Mouse (Mus musculus): ENCODE data around the gene Prkacb. TPM values are rescaled to one million over a fixed set of nuclear protein-coding genes. Genes with fewer than 3 reads are reported as not detected.
"Not testable (repeated sequence)": the region's sequence is repeated elsewhere in the genome, so short reads cannot be mapped to it uniquely, and the experiment has no call there.

Prkacb gene
- total and polyA plus RNA-seq, 3 experiments = 13.5 to 165 (median 91.3) TPM

DNA sequence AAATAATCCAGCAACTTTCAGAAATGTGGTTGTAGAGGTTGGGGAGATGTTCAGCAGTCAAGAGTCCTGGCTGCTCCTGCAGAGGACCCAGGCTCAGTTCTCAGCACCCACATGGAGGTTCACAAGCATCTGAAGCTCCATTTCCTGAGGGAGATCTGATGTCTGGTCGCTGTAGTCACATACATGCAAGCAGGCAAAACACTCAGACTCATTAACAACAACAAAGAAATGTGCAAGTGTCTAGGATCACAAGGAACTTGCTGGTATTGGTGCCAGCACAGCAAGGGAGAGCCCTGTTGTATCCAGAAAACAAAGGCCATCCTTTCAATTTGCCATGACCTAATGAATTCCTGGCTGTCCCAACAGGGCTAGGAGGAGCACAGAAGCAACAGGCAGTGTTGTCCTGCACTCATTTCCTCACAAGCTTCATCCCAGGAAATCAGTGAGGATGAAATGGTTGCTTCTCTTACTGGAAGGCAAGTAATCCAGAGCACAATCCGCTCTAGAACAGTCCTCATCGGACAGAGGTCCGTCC is 46.7 kb downstream of the Prkacb start:
- Histone ChIP-seq H3K27me3 (ENCODE audit: insufficient read depth, low read length) (no peaks in the 10 kb centered on the region), H3K4me1 (ENCODE audit: insufficient read depth, low read depth, low read length) (peaks cover 70% of the 10 kb centered on the region), H3K4me3 (ENCODE audit: low read depth, low read length) (no peak overlapping the region), H3K36me3 (replicated peaks) (peaks cover 33% of the 10 kb centered on the region), H3K9me3 (replicated peaks) (no peaks in the 10 kb centered on the region)
- no peak for DNase-seq (ENCODE audit: low spot score)
- no peak for ATAC-seq (ENCODE audit: extremely low read depth, insufficient number of reproducible peaks, low FRiP score, poor library complexity, severe bottlenecking)
- TF ChIP-seq POLR2AphosphoS5 (IDR thresholded peaks at IDR 0.05; ENCODE audit: insufficient replicate concordance, low read depth, low read length) = no peak
- no peak for TF ChIP-seq TAL1 (conservative IDR thresholded peaks at IDR 0.05; ENCODE audit: low read depth, low read length)
- TF ChIP-seq GATA1 (IDR thresholded peaks at IDR 0.05; ENCODE audit: borderline replicate concordance, low read length) = no peak
- TF ChIP-seq GATA2 (IDR thresholded peaks at IDR 0.05; ENCODE audit: borderline replicate concordance, low read depth, low read length) = no peak
- no peak for TF ChIP-seq CTCF (IDR thresholded peaks at IDR 0.05; ENCODE audit: low read depth, low read length)

DNA sequence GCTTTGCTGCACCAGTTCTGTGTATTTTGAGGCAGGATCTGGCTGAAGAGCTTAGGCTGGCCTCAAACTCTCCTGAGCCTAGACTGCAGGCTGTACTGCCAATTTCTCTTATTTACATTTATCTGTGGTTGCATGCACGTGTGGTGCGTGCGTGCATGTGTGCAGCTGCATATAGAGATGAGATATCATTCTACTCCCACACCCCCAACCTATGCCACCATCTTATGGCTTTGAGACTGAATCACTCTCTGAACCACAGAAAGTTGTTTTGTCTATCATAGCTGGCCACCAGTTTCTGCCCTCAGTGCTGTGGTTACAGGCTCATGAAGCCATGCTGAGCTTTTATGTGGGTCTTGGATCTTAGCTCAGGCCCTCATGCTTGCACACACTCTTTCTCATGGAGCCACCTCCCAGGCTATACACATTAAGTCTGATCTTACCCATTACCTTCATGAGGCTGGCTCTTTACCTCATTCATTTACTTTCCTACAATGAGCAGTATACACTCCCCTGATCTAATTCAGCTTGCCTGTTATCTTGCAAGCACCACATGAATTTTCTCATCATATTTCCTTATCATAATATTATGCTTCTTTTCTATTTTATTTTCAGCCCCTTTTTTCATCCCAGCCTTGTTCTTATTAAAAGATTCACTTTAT is 47.8 kb downstream of the Prkacb start:
- peak overlapping the region; percentile 6; the same call in 1 of the 2 replicates for H3K4me3 ChIP-seq (ENCODE audit: low read depth, low read length)
- TF ChIP-seq CTCF (IDR thresholded peaks at IDR 0.05; ENCODE audit: low read depth, low read length) (no peak), TAL1 (conservative IDR thresholded peaks at IDR 0.05; ENCODE audit: low read depth, low read length) (peak; percentile 69)
- ATAC-seq (ENCODE audit: extremely low read depth, insufficient number of reproducible peaks, low FRiP score, poor library complexity, severe bottlenecking) (peak; percentile 92), DNase-seq (ENCODE audit: low spot score) (peak; percentile 42)
- peaks cover 60% of the 10 kb centered on the region for H3K4me1 ChIP-seq (ENCODE audit: insufficient read depth, low read depth, low read length)
- no peaks in the 10 kb centered on the region for H3K27me3 ChIP-seq (ENCODE audit: insufficient read depth, low read length)
- peaks cover 27% of the 10 kb centered on the region for H3K36me3 ChIP-seq (replicated peaks)
- no peaks in the 10 kb centered on the region for H3K9me3 ChIP-seq (replicated peaks)

DNA sequence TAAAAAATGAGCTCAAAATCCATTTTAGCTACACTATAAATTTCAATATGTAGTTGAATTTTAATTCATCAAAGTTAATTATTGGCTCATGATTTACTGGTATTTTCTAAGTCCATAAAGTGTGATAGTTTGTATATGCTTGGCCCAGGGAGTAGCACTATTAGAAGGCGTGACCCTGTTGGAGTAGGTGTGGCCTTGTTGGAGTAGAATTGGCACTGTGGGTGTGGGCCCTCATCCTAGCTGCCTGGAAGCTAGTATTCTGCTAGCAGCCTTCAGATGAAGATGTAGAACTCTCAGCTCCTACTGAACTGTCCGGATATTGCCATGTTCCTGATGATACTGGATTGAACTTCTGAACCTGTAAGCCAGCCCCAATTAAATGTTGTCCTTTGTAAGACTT is 49.7 kb downstream of the Prkacb start:
- H3K9me3 ChIP-seq (replicated peaks); ATAC-seq (ENCODE audit: extremely low read depth, insufficient number of reproducible peaks, low FRiP score, poor library complexity, severe bottlenecking); DNase-seq (ENCODE audit: low spot score); H3K4me3 ChIP-seq (ENCODE audit: low read depth, low read length); H3K27me3 ChIP-seq (ENCODE audit: insufficient read depth, low read length): not testable (repeated sequence)
- Histone ChIP-seq H3K36me3 (replicated peaks) (peaks cover 29% of the 10 kb centered on the region), H3K4me1 (ENCODE audit: insufficient read depth, low read depth, low read length) (peaks cover 54% of the 10 kb centered on the region)

DNA sequence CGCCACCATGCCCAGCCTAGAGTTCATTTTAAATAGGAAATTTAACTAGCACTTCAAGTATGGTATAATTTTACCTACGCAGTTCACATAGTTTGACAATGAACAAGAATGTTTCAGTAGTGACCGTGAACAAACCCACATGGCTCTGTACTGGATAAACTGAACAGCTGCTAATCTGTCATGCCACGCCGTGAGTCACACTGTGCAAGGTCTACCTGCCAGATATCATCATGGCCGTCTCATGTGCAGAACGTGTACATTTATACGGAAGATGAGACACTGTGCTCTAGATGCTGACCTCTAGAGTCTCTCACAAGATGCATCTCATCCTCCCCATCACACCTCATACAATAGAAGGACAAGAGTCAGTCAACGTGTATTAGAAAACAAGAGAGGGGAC is 51.5 kb downstream of the Prkacb start:
- peaks cover 49% of the 10 kb centered on the region for H3K4me1 ChIP-seq (ENCODE audit: insufficient read depth, low read depth, low read length)
- no peak for TF ChIP-seq POLR2AphosphoS5 (IDR thresholded peaks at IDR 0.05; ENCODE audit: insufficient replicate concordance, low read depth, low read length)
- no peak for ATAC-seq (ENCODE audit: extremely low read depth, insufficient number of reproducible peaks, low FRiP score, poor library complexity, severe bottlenecking)
- peaks cover 28% of the 10 kb centered on the region for H3K36me3 ChIP-seq (replicated peaks)
- DNase-seq (ENCODE audit: low spot score) = no peak
- H3K4me3 ChIP-seq (ENCODE audit: low read depth, low read length) = no peak overlapping the region
- no peaks in the 10 kb centered on the region for H3K9me3 ChIP-seq (replicated peaks)
- no peaks in the 10 kb centered on the region for H3K27me3 ChIP-seq (ENCODE audit: insufficient read depth, low read length)

DNA sequence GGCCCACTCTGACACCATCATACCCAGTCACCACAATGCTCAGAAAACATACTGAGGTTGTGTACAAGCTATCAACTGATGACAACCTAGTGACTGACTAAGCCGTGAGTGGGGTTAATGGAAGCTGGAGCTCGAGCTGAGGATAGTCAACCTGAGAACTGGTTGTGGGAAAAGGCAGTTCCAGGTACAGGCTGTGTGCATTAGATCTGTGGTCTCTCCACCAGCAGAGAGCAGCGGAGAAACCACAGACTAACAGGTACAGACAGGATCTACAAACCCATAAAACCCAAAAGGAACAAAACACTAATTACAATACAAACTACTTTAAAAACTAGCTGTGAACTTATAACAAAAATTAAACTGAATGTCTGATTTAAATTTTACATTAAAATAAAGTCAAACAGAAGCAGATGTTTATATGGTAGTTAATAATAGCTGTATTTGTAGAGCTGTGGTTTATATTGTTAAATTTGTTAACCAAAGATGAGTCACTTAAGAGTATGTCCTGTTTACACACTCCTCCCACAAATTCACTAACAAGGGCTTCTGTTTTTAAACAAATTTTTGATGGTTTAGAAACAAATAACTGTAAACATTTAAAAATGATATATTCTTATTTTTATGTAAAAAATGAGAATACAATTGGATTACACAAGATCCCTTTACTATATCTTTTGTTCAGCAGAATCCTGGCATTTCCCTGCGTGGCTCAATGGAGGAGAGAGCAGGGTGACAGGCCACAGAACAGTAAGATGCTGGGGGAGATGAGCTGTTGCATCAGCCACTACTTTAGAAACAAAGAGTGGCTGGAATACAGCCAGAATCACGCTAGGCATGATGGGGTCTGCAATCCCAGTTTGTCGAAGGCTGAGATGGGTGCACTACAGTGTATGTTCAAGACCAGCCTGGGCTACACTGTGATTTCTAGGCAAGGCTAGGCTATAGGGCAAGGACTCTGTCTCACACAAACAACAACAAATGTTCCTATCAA is 54.5 kb downstream of the Prkacb start:
- peaks cover 31% of the 10 kb centered on the region for H3K4me1 ChIP-seq (ENCODE audit: insufficient read depth, low read depth, low read length)
- ATAC-seq (ENCODE audit: extremely low read depth, insufficient number of reproducible peaks, low FRiP score, poor library complexity, severe bottlenecking) (no peak), DNase-seq (ENCODE audit: low spot score) (no peak)
- peaks cover 40% of the 10 kb centered on the region for H3K36me3 ChIP-seq (replicated peaks)
- H3K9me3 ChIP-seq (replicated peaks) = no peaks in the 10 kb centered on the region
- no peak overlapping the region for H3K4me3 ChIP-seq (ENCODE audit: low read depth, low read length)
- H3K27me3 ChIP-seq (ENCODE audit: insufficient read depth, low read length) = no peaks in the 10 kb centered on the region
- TF ChIP-seq TAL1 (conservative IDR thresholded peaks at IDR 0.05; ENCODE audit: low read depth, low read length) = no peak
- TF ChIP-seq GATA2 (IDR thresholded peaks at IDR 0.05; ENCODE audit: borderline replicate concordance, low read depth, low read length) = no peak
- no peak for TF ChIP-seq CTCF (IDR thresholded peaks at IDR 0.05; ENCODE audit: low read depth, low read length)
- TF ChIP-seq GATA1 (IDR thresholded peaks at IDR 0.05; ENCODE audit: borderline replicate concordance, low read length) = no peak
- no peak for TF ChIP-seq POLR2AphosphoS5 (IDR thresholded peaks at IDR 0.05; ENCODE audit: insufficient replicate concordance, low read depth, low read length)

DNA sequence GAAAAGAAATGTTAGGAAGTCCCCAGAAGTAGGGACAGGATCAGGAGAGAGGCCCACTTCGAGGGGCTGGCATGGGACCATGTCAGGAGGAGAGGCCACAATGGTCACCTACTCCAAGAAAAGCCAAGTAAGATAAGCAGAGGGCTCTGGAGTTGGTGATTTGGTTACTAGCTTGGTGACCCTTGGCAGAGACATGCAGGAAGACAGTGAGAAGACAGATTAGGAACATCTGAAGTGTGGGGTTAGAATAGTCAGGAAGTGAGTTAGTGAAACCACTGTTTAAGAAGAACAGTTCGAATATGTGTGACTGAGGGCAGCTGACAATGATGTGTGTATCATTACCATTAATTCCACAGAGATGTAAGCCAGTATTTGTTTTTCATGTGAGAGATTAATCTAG is 58.5 kb downstream of the Prkacb start:
- Histone ChIP-seq H3K36me3 (replicated peaks) (peaks cover 59% of the 10 kb centered on the region), H3K4me1 (ENCODE audit: insufficient read depth, low read depth, low read length) (peaks cover 15% of the 10 kb centered on the region), H3K27me3 (ENCODE audit: insufficient read depth, low read length) (no peaks in the 10 kb centered on the region), H3K9me3 (replicated peaks) (no peaks in the 10 kb centered on the region), H3K4me3 (ENCODE audit: low read depth, low read length) (no peak overlapping the region)
- no peak for DNase-seq (ENCODE audit: low spot score)
- ATAC-seq (ENCODE audit: extremely low read depth, insufficient number of reproducible peaks, low FRiP score, poor library complexity, severe bottlenecking) = no peak
- TF ChIP-seq GATA2 (IDR thresholded peaks at IDR 0.05; ENCODE audit: borderline replicate concordance, low read depth, low read length) (no peak), POLR2AphosphoS5 (IDR thresholded peaks at IDR 0.05; ENCODE audit: insufficient replicate concordance, low read depth, low read length) (no peak), GATA1 (IDR thresholded peaks at IDR 0.05; ENCODE audit: borderline replicate concordance, low read length) (no peak), CTCF (IDR thresholded peaks at IDR 0.05; ENCODE audit: low read depth, low read length) (no peak), TAL1 (conservative IDR thresholded peaks at IDR 0.05; ENCODE audit: low read depth, low read length) (no peak)

Data from G1E (cell line).